Mouse (Mus musculus): ENCODE results near the gene Tbpl2.

DNA sequence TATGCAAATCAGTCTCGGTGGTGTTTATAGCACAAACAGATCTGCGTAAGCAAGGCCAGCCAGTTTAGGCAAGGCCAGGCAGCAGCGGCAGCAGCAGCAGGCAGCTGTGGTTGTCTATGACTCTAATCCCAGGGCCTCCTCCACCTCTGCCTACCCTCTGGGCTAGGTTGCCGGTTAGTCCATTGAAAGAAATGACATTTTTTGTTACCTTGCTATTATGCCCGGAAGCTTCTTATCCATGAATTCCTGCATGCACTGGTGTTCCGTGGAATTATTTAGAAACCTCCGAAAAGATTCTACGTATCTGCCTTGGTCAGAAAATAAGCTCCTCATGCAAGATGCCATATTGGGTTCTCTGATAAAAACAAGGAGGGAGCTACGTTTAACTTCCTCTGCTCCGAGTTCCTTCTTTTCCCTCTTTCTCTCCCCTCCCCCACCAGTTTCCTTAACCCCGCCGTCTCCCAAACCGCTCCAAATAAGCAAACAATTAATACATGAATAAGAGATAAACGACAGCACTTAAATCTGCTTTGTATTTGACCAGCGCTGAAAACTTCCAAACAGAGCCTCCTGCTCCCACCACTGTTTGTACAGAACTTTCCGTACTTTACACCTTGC, 47.8 kb downstream of the Tbpl2 start:
- TF ChIP-seq CTCF (IDR thresholded peaks at IDR 0.05; ENCODE audit: extremely low read depth, insufficient read depth, insufficient read length, insufficient replicate concordance) (no peak), POLR2A (IDR thresholded peaks at IDR 0.05; ENCODE audit: low read depth, low read length) (no peak)
